Mouse (Mus musculus): Measurements from ENCODE around the gene Parvb. TPM values are rescaled to one million over a fixed set of nuclear protein-coding genes. Genes with fewer than 3 reads are reported as not detected.

Gene Parvb
- polyA plus RNA-seq, 1 experiment from 2014 or later = 13.5 TPM

DNA sequence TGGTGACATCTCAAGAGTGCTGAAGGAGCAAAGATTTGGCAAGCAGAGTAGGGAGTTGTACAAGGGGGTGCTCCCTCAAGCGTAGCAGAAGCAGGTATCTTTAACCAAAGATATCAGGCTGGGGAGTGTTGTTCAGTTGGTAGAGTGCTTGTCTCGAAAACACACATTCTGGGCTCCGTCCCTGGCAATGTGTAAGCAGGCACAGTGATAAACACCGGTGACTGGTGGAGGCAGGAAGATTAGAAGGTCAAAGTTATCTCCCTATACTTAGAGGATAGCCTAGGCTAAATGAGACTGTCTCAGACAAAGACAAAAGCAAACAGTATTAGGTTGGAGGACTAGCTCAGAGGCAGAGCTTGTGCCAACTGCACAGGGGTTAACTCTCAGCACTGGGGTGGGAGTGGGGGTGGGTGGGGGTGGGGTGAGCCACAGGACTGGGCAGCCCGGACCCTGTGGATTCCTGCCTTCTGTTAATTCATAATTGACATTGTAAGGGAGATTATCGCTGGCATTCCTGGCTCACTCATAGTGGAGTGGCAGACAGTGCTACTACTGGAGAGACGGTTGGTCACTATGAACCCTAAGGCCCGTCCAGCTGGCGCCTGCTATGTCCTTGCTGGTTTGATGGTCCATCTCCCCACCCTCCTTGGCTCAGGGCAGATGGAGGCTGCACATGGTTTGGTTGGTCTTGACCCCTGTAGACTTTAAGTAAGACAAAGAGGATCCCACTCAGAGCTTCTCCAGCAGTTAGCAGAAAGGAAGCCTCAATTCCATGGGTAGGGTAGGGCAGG lies 79.6 kb downstream of the Parvb start:
- Histone ChIP-seq H3K9me3 (replicated peaks) (no peaks in the 10 kb centered on the region), H3K4me3 (no peak overlapping the region), H3K4me1 (replicated peaks) (peaks cover 40% of the 10 kb centered on the region), H3K27me3 (no peaks in the 10 kb centered on the region), H3K4me2 (no peak overlapping the region), H3K9ac (no peak overlapping the region), H3K36me3 (peaks cover 3% of the 10 kb centered on the region; the same call in 1 of the 2 replicates), H3K27ac (peak overlapping the region; percentile 6; the same call in 1 of the 2 replicates)
- no peak; the same call in 1 of the 2 replicates for ATAC-seq (replicated peaks; ENCODE audit: insufficient number of reproducible peaks, insufficient read depth, low FRiP score, low read depth)
- 45% methylated on average over 9 of the region's 9 CpGs for WGBS

DNA sequence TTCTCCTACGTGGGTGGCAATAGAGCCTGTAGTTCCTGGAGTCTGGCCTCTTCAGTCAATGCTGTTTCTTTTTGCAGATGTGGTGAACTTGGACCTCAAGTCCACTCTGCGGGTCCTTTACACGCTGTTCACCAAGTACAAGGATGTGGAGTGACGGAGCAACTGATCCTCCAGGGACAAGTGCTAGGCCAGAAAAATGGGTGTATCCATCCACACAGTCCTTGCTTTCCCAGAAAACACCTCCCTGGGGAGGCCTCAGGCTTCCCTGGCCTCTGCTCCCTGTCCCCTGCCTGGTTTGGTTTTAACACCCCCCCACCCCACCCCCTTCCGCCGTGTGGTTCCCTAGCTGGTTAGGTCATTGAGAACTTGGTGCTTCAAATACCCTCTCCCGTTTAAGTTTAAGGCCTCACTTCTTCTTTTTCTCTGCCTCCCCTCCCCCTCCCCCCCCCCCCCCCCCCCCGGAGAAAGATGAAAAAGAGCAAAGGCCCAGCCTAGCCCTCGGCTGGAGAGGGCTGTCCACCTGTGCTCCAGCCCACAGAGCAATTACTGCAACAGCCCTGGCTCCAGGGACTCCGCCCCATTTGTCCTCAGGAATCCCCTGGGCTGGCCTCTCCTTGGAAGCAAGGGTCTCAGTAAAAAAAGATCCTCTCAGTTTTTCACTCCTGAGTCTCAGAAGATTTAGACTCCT lies 81.2 kb downstream of the Parvb start:
- H3K4me1 ChIP-seq (replicated peaks) = peaks cover 40% of the 10 kb centered on the region

DNA sequence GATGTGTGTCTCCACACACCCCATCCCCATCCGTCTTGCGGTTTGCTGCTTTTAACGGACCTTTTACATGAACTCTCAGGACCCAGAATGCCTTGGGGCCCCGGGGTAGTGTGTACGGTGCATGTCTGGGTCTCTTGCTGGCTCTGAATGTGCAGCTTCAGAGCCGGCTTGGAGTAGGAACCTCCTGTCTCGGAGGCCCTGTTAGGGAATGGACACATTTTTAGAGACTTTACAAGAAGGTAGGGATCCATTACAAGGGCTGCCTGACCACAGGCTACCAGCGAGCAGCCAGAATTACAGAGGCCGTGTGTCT lies 81.7 kb downstream of the Parvb start:
- H3K27ac ChIP-seq = peak overlapping the region; percentile 21
- H3K9me3 ChIP-seq (replicated peaks) = no peaks in the 10 kb centered on the region
- 43% methylated on average over 9 of the region's 9 CpGs for WGBS
- no peaks in the 10 kb centered on the region for H3K27me3 ChIP-seq
- peaks cover 40% of the 10 kb centered on the region for H3K4me1 ChIP-seq (replicated peaks)
- H3K4me3 ChIP-seq = no peak overlapping the region
- peak; percentile 21; the same call in 1 of the 2 replicates for ATAC-seq (replicated peaks; ENCODE audit: insufficient number of reproducible peaks, insufficient read depth, low FRiP score, low read depth)
- no peaks in the 10 kb centered on the region for H3K36me3 ChIP-seq
- H3K4me2 ChIP-seq = no peak overlapping the region
- H3K9ac ChIP-seq = no peak overlapping the region

More for the DNA sequence above, 81.2 kb downstream of the Parvb start:
- 60% methylated on average over 10 of the region's 10 CpGs for WGBS
- peak; percentile 1; the same call in 1 of the 2 replicates for ATAC-seq (replicated peaks; ENCODE audit: insufficient number of reproducible peaks, insufficient read depth, low FRiP score, low read depth)
- Histone ChIP-seq H3K9me3 (replicated peaks) (no peaks in the 10 kb centered on the region), H3K4me3 (no peak overlapping the region), H3K27me3 (no peaks in the 10 kb centered on the region), H3K36me3 (no peaks in the 10 kb centered on the region; the same call in 1 of the 2 replicates), H3K9ac (no peak overlapping the region), H3K4me2 (no peak overlapping the region), H3K27ac (peak overlapping the region; percentile 21; the same call in 1 of the 2 replicates)

- Histone ChIP-seq H3K27me3 (no peaks in the 10 kb centered on the region), H3K4me3 (no peak overlapping the region), H3K9ac (no peak overlapping the region), H3K4me1 (replicated peaks) (peaks cover 40% of the 10 kb centered on the region), H3K4me2 (no peak overlapping the region), H3K9me3 (replicated peaks) (no peaks in the 10 kb centered on the region), H3K27ac (no peak overlapping the region), H3K36me3 (no peaks in the 10 kb centered on the region)
- whole genome bisulfite sequencing = 49% methylated on average over 18 of the region's 18 CpGs
- ATAC-seq (replicated peaks; ENCODE audit: insufficient number of reproducible peaks, insufficient read depth, low FRiP score, low read depth) = no peak
Measured at GRCm38 (mm10) chr15:84314420-84315080, 82.7 kb downstream of the Parvb start.

DNA sequence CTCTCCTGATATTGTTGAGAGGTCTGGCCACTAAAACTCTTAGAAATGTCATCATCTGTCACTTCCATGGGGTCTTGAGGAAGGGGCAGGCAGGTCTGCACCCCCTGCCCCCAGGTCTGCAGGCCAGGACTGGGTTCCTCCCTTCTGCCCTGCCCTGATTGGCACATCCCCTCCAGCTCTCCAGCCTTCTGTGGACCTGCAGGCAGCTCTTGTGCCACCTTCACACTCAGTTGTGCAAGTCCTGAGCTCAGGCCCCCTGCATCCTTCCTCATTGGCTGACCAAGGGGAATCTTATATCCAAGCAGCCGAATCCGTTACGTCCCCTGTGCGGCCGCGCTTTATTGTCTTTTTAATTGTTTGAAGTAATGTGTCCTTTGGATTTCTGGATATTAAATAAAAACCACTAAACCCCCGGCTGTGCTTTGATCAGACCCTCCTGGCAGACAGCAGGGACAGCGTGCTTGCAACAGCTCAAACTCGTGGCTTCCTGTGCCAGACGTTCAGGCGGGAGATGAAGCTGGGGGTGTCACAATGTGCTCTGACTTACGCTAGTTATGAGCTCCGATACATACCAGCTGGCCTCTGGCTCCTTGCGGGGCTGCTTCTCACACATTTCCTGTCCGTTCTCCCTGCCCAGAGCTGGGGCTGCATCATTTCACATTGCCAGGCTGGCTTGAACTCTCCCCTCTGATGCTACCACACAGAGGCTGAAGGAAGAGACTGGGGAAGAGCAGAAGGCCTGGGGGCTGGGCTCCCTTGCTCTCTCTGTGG lies 83.6 kb downstream of the Parvb start:
- Histone ChIP-seq H3K36me3 (no peaks in the 10 kb centered on the region), H3K9me3 (replicated peaks) (no peaks in the 10 kb centered on the region), H3K4me1 (replicated peaks) (peaks cover 35% of the 10 kb centered on the region), H3K9ac (no peak overlapping the region), H3K27me3 (no peaks in the 10 kb centered on the region), H3K4me2 (no peak overlapping the region), H3K4me3 (no peak overlapping the region), H3K27ac (no peak overlapping the region; the same call in 1 of the 2 replicates)
- 66% methylated on average over 15 of the region's 15 CpGs for WGBS
- ATAC-seq (replicated peaks; ENCODE audit: insufficient number of reproducible peaks, insufficient read depth, low FRiP score, low read depth) = no peak

DNA sequence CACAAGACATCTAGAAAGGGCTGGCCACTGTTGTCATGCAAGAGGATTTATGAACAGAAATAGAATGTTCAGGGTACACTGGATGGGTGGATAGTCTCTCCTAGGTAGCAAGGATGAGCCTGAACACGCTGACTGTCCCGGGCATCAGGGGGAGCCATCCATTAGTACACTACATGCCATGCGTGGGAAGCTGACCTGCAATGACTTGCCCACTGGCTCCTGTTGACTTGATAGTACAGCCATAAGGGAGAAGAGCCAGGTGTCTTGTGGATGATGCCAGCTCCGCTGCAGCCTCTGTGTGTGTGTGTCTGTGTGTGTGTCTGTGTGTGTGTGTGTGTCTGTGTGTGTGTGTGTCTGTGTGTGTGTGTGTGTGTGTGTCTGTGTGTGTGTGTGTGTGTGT lies 87.5 kb downstream of the Parvb start:
- Histone ChIP-seq H3K27me3 (no peaks in the 10 kb centered on the region), H3K9ac (no peak overlapping the region), H3K4me1 (replicated peaks) (peaks cover 4% of the 10 kb centered on the region), H3K27ac (no peak overlapping the region), H3K4me3 (no peak overlapping the region), H3K4me2 (no peak overlapping the region), H3K9me3 (replicated peaks) (no peaks in the 10 kb centered on the region), H3K36me3 (no peaks in the 10 kb centered on the region)
- no peak for ATAC-seq (replicated peaks; ENCODE audit: insufficient number of reproducible peaks, insufficient read depth, low FRiP score, low read depth)
- WGBS = 92% methylated on average over 4 of the region's 4 CpGs

DNA sequence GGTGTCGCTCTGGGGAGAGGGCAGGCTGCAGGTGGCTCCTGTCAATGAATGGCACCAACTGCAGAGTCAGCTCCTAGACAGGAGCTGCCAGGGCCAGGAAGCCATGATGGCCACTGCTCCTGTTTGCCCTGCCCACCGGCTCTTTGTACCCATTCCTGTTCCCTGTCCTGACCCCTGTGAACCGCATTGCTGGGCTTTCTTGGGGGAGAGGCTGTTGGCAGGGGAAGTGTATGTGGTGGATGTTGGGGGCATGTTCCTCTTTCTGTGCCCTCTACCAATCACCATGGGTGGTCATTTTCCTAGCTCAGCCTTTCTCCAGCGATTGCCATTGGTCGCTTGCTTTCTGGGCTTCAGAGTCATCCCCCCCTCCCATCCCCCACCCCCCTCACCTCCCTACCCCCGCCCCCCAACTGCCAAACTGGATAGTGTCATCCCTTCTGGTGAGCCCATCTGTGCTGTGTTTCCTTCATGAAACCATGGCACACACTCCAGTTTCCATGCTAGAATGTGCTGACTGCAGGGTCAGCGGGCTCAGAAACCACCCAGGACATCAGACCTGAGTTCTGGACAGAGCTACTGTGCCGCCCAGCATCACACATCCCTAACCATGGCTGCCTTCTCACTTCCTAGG lies 89.8 kb downstream of the Parvb start:
- H3K4me3 ChIP-seq = no peak overlapping the region
- no peaks in the 10 kb centered on the region for H3K36me3 ChIP-seq
- no peaks in the 10 kb centered on the region for H3K27me3 ChIP-seq
- H3K9me3 ChIP-seq (replicated peaks) = no peaks in the 10 kb centered on the region
- H3K4me1 ChIP-seq (replicated peaks) = 0 out of 2 replicates have a peak, but pooled peaks cover 4% of the 10 kb centered on the region
- H3K4me2 ChIP-seq = no peak overlapping the region
- no peak overlapping the region for H3K9ac ChIP-seq
- no peak for ATAC-seq (replicated peaks; ENCODE audit: insufficient number of reproducible peaks, insufficient read depth, low FRiP score, low read depth)
- WGBS = 69% methylated on average over 8 of the region's 8 CpGs
- H3K27ac ChIP-seq = no peak overlapping the region

- Histone ChIP-seq H3K4me2 (peak within 1 kb of the TSS; percentile 23; the same call in 1 of the 2 replicates), H3K36me3 (no peaks in the 10 kb centered on the region), H3K27me3 (no peaks in the 10 kb centered on the region), H3K27ac (no peak within 1 kb of the TSS; the same call in 1 of the 2 replicates), H3K4me1 (replicated peaks) (0 out of 2 replicates have a peak, but pooled peaks cover 8% of the 10 kb centered on the region), H3K9ac (0 out of 2 replicates have a peak within 1 kb of the TSS, but pooled peaks have one; percentile 12), H3K4me3 (peak within 1 kb of the TSS; percentile 20), H3K9me3 (replicated peaks) (no peaks in the 10 kb centered on the region)
- WGBS = 69% methylated on average over 10 of the region's 10 CpGs
- no peak for ATAC-seq (replicated peaks; ENCODE audit: insufficient number of reproducible peaks, insufficient read depth, low FRiP score, low read depth)
Measured at GRCm38 (mm10) chr15:84323966-84324869, 92.4 kb downstream of the Parvb start, which contains the start of gene Parvg. Gene Parvg, plus strand, starts transcription at chr15:84324026.

DNA sequence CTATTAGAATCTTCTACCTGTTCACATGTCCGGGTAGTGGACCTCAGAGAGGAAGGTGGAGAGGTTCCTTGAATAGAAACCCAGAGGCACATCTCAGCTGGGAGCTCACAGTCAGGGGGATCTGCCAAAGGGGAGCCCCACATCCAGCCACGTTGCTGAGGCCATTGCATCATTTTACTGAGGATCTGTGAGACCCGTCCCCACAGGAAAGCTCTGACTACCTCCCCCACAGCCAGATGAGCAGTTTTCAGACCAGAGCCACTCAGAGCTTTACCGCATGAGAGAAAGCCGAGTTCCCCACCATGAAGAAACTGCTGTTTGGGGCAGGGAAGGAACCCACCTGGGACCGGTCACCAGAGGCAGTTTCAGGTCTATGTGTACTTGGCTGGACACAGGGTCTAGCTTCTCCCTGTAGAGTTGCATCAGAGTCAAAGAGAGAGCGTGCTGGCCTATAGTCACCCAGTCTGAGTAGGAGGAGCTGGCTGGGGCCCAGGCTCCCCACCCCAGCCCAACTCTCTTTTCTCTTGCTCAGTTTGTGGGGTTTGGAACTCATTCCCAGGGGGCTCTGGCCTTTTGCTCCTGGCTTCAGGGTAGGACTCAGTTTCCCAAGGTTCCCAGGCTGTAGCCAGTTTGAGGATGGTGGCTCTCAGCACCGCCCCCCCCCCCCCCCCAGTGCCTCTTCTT lies 93.2 kb downstream of the Parvb start:
- 51% methylated on average over 8 of the region's 8 CpGs for WGBS
- 0 out of 2 replicates have a peak overlapping the region, but pooled peaks have one; percentile 12 for H3K9ac ChIP-seq
- peak overlapping the region; percentile 23; the same call in 1 of the 2 replicates for H3K4me2 ChIP-seq
- no peaks in the 10 kb centered on the region for H3K9me3 ChIP-seq (replicated peaks)
- H3K27ac ChIP-seq = no peak overlapping the region
- no peaks in the 10 kb centered on the region for H3K36me3 ChIP-seq
- 0 out of 2 replicates have a peak, but pooled peaks cover 8% of the 10 kb centered on the region for H3K4me1 ChIP-seq (replicated peaks)
- ATAC-seq (replicated peaks; ENCODE audit: insufficient number of reproducible peaks, insufficient read depth, low FRiP score, low read depth) = peak; percentile 45; the same call in 1 of the 2 replicates
- H3K27me3 ChIP-seq = no peaks in the 10 kb centered on the region
- H3K4me3 ChIP-seq = peak overlapping the region; percentile 20
